Mouse (Mus musculus) layer of hippocampus, postnatal 36 days (tissue): Measurements from ENCODE around the gene Slc22a29. TPM values are rescaled to one million over a fixed set of nuclear protein-coding genes. Genes with fewer than 3 reads are reported as not detected.
"Not testable (repeated sequence)": the region's sequence is repeated elsewhere in the genome, so short reads cannot be mapped to it uniquely, and the experiment has no call there.

Experiments used
- DNase-seq, 2 experiments: peaks; one replicate each; pipeline ENCODE4 v3.0.0; 2022
- total RNA-seq, 2 experiments: library from RNA; stranded (reverse); gene quantifications; 2 replicates each; pipeline ENCODE4 v1.2.3; 2021

Slc22a29 gene
- total RNA-seq: not detected

- no peak for DNase-seq
These were observed at the start of gene Slc22a29 for GRCm38 (mm10) chr19:8218800-8219199. Gene Slc22a29, minus strand, starts transcription at chr19:8218900.

GRCm38 (mm10) chr19:8265324-8265723 lies 46.6 kb upstream of the Slc22a29 start:
- no peak for DNase-seq

GRCm38 (mm10) chr19:8252705-8253037 lies 34.0 kb upstream of the Slc22a29 start:
- DNase-seq: no peak

- peak; percentile 2 to 7 for DNase-seq
These were observed 33.4 kb upstream of the Slc22a29 start for GRCm38 (mm10) chr19:8251896-8252704.

GRCm38 (mm10) chr19:8228916-8229315 lies 10.2 kb upstream of the Slc22a29 start:
- DNase-seq: no peak

GRCm38 (mm10) chr19:8148787-8149523 lies 69.7 kb downstream of the Slc22a29 start:
- DNase-seq: no peak

- not testable (repeated sequence) for DNase-seq
These were observed 76.0 kb downstream of the Slc22a29 start for GRCm38 (mm10) chr19:8142716-8143115.

- not testable (repeated sequence) for DNase-seq
These were observed 84.4 kb downstream of the Slc22a29 start for GRCm38 (mm10) chr19:8134127-8134841.

GRCm38 (mm10) chr19:8131881-8132280 lies 86.8 kb downstream of the Slc22a29 start, which contains the start of gene Slc22a28:
Gene Slc22a28, minus strand, starts transcription at chr19:8131982.
- not testable (repeated sequence) for DNase-seq

Other genes with a start within 250 kb of the Slc22a29 start
- gene Slc22a28, start 86.9 kb downstream of the Slc22a29 start, total RNA-seq: not detected
- not detected for gene Slc22a30, start 186.2 kb upstream of the Slc22a29 start, total RNA-seq